Mouse (Mus musculus) liver, embryonic 16.5 days (tissue): Measurements from ENCODE around the gene Adgrl3. TPM values are rescaled to one million over a fixed set of nuclear protein-coding genes. Genes with fewer than 3 reads are reported as not detected.
"Not testable (repeated sequence)": the region's sequence is repeated elsewhere in the genome, so short reads cannot be mapped to it uniquely, and the experiment has no call there.

Source experiments
- ATAC-seq: fragments of 200-750 bp; cut with Nextera tagmentation; 2 replicates; pipeline ENCODE4 v1.8.0; 2017; ENCODE audit warnings: low read depth, mild to moderate bottlenecking, moderate number of reproducible peaks, moderate library complexity
- H3K27ac ChIP-seq: fragments of 300-500 bp; sonication (generic); 2 replicates; pipeline ENCODE4 v1.5.1; 2014; ENCODE audit warnings: mild to moderate bottlenecking, low read length
- H3K27me3 ChIP-seq: fragments of 300-500 bp; sonication (generic); 2 replicates; pipeline ENCODE4 v1.6.1; 2014; ENCODE audit warnings: low read depth, low read length, mixed read lengths; ENCODE audit not compliant: control insufficient read depth, insufficient read depth
- H3K36me3 ChIP-seq: fragments of 300-500 bp; sonication (generic); 2 replicates; pipeline ENCODE4 v1.6.1; 2014; ENCODE audit warnings: mild to moderate bottlenecking; ENCODE audit not compliant: control insufficient read depth, insufficient read depth
- H3K4me1 ChIP-seq: fragments of 300-500 bp; sonication (generic); 2 replicates; pipeline ENCODE4 v1.6.1; 2014; ENCODE audit warnings: low read depth, low read length, mixed read lengths; ENCODE audit not compliant: control insufficient read depth
- H3K4me2 ChIP-seq: fragments of 300-500 bp; sonication (generic); 2 replicates; pipeline ENCODE4 v1.6.1; 2014; ENCODE audit warnings: low read depth, low read length, mixed read lengths
- H3K4me3 ChIP-seq: fragments of 300-500 bp; sonication (generic); 2 replicates; pipeline ENCODE4 v1.5.1; 2014; ENCODE audit warnings: low read depth, mild to moderate bottlenecking, low read length
- H3K9ac ChIP-seq: fragments of 300-500 bp; sonication (generic); 2 replicates; pipeline ENCODE4 v1.6.1; 2014; ENCODE audit warnings: low read depth, low read length
- H3K9me3 ChIP-seq: fragments of 300-500 bp; sonication (generic); replicated peaks from 2 replicates; pipeline ENCODE4 v1.6.1; 2016; ENCODE audit warnings: low read length; ENCODE audit not compliant: control insufficient read depth
- WGBS: fragments of 180-500 bp; shearing (Covaris S2); extraction: QIAGEN DNeasy Blood & Tissue Kit; methylation state at CpG from one replicate; pipeline ENCODE4 v1.1.7; 2014; ENCODE audit not compliant: insufficient replicate concordance; 5-methylcytosine and 5-hydroxymethylcytosine counted together
- polyA plus RNA-seq: library from polyadenylated mRNA; unstranded; fragments of >200 nt; fragmentation: Nextera tagmentation; extraction: Ambion mirVana; gene quantifications from 2 replicates; pipeline ENCODE4 v1.2.1, GENCODE M21; 2015

Adgrl3 gene
- polyA plus RNA-seq, 1 experiment from 2014 or later, result 0.89 TPM

DNA sequence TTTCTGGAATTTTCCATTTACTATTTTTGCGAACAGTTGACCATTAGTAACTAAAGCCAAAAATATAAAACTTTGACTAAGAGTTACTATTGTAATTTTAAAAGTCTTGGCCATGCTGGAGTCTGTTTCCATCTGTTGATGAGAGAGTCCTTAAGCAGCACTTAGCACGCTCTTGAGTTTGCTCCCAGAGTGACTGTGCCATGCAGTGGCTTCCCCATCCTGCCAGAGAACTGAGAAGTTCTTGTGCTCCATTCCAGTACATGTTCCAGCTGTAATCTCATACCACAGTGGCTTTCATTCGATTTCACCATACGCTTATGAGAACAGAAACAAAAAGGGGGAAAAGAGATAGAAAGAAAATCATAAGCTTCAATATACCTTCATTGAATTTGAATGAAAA is 502.8 kb downstream of the Adgrl3 start:
- ATAC-seq, result no peak
- 63% methylated on average over 4 of the region's 4 CpGs for WGBS
- Histone ChIP-seq H3K9me3 (no peaks in the 10 kb centered on the region), H3K9ac (no peak overlapping the region), H3K27ac (no peak overlapping the region), H3K4me2 (no peak overlapping the region), H3K36me3 (no peaks in the 10 kb centered on the region), H3K4me1 (no peaks in the 10 kb centered on the region), H3K4me3 (no peak overlapping the region), H3K27me3 (no peaks in the 10 kb centered on the region)

DNA sequence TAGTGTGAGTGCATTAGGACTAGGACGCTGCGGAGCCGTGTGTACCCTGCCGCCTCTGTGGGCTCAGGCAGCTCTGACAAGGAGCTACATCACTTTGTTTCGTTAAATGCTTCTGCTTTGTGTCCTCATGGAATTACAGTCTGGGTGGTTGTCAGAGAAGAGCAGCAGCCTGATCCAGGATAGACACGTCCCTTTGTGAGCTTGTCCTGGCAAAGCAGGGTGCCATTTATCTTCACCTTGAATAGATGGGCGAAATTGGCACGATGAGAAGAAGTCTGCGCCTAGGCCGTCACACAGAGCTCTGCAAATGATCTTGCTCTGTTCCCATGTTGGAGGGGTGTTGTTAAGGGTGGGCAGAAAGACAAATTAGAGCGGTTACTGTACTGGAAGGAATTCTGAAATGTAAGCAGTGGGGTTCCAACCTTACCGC is 504.6 kb downstream of the Adgrl3 start:
- ATAC-seq, result no peak
- no peak overlapping the region for H3K27ac ChIP-seq
- H3K9ac ChIP-seq, result no peak overlapping the region
- no peaks in the 10 kb centered on the region for H3K9me3 ChIP-seq
- no peak overlapping the region for H3K4me3 ChIP-seq
- H3K36me3 ChIP-seq, result no peaks in the 10 kb centered on the region
- no peaks in the 10 kb centered on the region for H3K4me1 ChIP-seq
- H3K4me2 ChIP-seq, result no peak overlapping the region
- H3K27me3 ChIP-seq, result no peaks in the 10 kb centered on the region
- 79% methylated on average over 12 of the region's 12 CpGs for WGBS

DNA sequence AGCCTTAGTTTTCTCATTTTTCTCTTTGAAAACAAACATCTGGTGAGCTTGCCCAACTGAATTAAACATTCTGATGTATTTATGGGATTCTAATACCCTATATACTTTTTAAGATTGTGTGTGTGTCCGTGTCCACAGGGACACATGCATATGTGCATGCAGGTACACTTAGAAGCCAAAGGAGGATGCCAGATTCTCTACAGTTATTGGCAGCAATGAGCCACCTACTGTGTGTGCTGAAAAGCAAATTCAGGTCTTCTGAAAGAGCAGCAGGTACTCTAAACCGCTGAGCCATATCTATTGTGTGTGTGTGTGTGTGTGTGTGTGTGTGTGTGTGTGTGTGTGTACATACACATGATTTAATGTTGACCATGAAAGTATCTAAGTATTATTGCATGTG is 505.4 kb downstream of the Adgrl3 start:
- no peaks in the 10 kb centered on the region for H3K4me1 ChIP-seq
- no peak overlapping the region for H3K4me3 ChIP-seq
- no peak overlapping the region for H3K27ac ChIP-seq
- no peak for ATAC-seq
- H3K27me3 ChIP-seq, result no peaks in the 10 kb centered on the region
- H3K9ac ChIP-seq, result no peak overlapping the region
- no peaks in the 10 kb centered on the region for H3K9me3 ChIP-seq
- no peak overlapping the region for H3K4me2 ChIP-seq
- WGBS, result 68% methylated on average over 2 of the region's 2 CpGs
- H3K36me3 ChIP-seq, result no peaks in the 10 kb centered on the region

DNA sequence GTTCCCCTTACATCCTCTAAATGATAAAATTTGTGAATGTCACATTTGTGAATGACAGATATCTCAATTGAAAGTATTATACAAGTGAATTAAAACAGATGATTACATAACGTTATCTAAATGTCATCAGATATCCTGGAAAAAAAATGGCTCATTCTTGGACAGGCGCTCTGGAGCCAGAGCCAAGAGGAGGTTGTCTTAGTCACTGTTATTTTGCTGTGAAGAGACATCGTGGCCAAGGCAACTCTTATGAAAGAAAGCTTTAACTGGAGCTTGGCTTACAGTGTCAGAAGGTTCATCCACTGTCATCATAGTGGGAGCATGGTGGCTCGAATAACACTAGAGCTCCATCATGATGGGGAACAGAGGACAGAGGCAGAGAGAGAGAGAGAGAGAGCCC is 511.7 kb downstream of the Adgrl3 start:
- no peak for ATAC-seq
- 57% methylated on average over 4 of the region's 4 CpGs for WGBS
- Histone ChIP-seq H3K4me1 (no peaks in the 10 kb centered on the region), H3K36me3 (no peaks in the 10 kb centered on the region), H3K27me3 (no peaks in the 10 kb centered on the region), H3K4me2 (no peak overlapping the region), H3K4me3 (no peak overlapping the region), H3K27ac (no peak overlapping the region), H3K9me3 (no peaks in the 10 kb centered on the region), H3K9ac (no peak overlapping the region)

DNA sequence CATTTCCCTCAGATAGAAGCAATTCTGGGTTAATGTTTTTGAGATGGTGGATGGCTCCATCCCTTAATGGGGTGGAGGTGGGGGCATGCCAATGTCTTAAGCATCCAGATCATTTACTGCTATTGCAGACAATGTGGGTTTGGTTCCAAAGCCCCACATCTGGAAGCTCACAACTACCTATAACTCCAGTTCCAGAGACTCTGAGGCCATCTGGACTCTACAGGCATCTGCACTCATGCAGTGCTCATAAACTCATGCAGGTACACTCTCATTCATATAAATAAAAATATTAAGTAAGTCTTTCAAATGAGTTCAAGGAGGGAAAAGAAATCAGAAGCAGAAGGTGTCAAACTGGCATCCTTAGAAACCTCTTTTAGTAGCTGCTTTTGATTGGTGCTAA is 530.3 kb downstream of the Adgrl3 start:
- no peaks in the 10 kb centered on the region for H3K27me3 ChIP-seq
- no peak for ATAC-seq
- H3K4me1 ChIP-seq, result no peaks in the 10 kb centered on the region
- H3K36me3 ChIP-seq, result no peaks in the 10 kb centered on the region
- H3K9me3 ChIP-seq, result no peaks in the 10 kb centered on the region
- H3K9ac ChIP-seq, result no peak overlapping the region
- H3K4me2 ChIP-seq, result no peak overlapping the region
- H3K4me3 ChIP-seq, result no peak overlapping the region
- H3K27ac ChIP-seq, result no peak overlapping the region

DNA sequence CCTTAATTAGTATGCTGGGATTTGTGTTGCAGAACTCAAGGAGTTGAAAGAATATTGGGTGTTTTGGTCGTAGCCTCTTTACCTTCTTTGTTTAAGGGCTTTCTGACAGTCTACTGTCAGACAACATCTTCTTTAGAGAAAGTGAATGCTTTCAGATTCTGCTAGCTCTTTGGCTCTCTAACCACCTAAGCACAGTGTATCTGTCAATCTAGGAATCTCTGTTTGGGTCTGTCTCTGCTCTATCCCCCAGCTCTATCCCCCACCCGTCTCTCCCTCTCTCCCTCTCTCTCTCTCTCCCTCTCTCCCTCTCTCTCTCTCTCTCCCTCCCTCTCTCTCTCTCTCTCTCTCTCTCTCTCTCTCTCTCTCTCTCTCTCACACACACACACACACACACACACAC is 535.2 kb downstream of the Adgrl3 start:
- H3K27ac ChIP-seq, H3K4me1 ChIP-seq, H3K9ac ChIP-seq, H3K27me3 ChIP-seq, H3K9me3 ChIP-seq, ATAC-seq, H3K4me2 ChIP-seq, H3K36me3 ChIP-seq, H3K4me3 ChIP-seq: not testable (repeated sequence)
- WGBS, result 59% methylated on average over 2 of the region's 2 CpGs

DNA sequence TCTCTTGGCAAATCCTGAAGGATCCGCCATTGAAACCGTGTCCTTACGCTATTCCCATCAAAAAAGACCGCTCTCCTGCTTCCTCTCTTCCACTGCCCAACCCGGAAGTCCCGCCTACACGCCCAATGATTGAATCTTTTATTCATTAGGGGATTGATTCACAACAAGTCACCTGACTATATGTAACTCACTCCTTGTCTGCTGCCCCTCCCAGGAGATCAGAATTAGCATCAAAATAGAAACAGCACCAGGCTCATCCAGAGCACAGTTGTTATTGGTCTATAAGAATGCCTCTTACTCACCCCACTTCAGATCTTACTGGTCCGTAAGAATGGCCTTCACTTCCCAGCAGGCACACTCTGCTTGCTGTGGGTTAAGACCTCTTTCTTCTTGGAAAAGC is 536.1 kb downstream of the Adgrl3 start:
- 76% methylated on average over 8 of the region's 8 CpGs for WGBS
- H3K9ac ChIP-seq, result no peak overlapping the region
- H3K27me3 ChIP-seq, result no peaks in the 10 kb centered on the region
- no peak overlapping the region for H3K4me3 ChIP-seq
- H3K36me3 ChIP-seq, result no peaks in the 10 kb centered on the region
- H3K4me2 ChIP-seq, result no peak overlapping the region
- no peaks in the 10 kb centered on the region for H3K4me1 ChIP-seq
- no peaks in the 10 kb centered on the region for H3K9me3 ChIP-seq
- no peak for ATAC-seq
- no peak overlapping the region for H3K27ac ChIP-seq

DNA sequence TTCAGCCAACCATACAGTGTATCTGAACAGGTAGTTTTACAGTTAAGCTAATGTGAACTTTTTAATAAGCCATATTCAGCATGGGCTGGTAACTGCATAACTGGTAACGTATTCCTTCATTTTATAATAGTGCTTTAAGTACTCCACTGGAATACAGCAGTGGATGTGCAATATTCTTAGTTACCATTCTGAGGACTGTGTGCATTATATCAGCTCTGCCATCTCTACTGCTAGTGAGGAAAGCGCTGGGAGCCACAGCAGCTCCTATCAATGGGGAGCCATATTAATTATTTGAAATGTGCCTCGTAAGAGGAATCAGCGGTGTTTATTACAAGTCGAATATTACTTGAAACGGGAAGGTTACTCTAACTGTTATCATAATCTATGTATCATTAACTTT is 539.0 kb downstream of the Adgrl3 start:
- Histone ChIP-seq H3K9me3 (no peaks in the 10 kb centered on the region), H3K36me3 (no peaks in the 10 kb centered on the region), H3K4me2 (no peak overlapping the region), H3K4me3 (no peak overlapping the region), H3K27me3 (no peaks in the 10 kb centered on the region), H3K27ac (no peak overlapping the region), H3K9ac (no peak overlapping the region), H3K4me1 (no peaks in the 10 kb centered on the region)
- WGBS, result 78% methylated on average over 6 of the region's 6 CpGs
- ATAC-seq, result no peak

DNA sequence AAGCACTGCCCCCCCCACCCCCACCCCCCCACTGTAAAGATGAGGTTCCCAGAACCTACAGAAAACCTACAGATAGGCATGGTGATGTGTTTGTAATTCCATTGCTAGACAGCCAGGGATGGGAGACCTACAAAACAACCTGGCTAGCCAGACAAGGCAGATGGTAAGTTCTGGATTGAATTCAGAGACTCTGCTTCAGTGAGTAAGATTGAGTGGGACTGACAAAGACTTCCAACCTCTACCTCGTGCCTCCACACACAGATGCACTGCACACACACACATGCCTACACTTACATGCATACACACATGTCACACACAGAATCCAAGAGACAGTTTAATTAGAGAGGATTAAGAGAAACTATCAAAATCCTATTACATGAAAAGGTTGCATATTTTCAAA is 544.4 kb downstream of the Adgrl3 start:
- H3K36me3 ChIP-seq, result no peaks in the 10 kb centered on the region
- H3K9ac ChIP-seq, result no peak overlapping the region
- no peak overlapping the region for H3K4me3 ChIP-seq
- no peaks in the 10 kb centered on the region for H3K27me3 ChIP-seq
- no peaks in the 10 kb centered on the region for H3K9me3 ChIP-seq
- H3K4me1 ChIP-seq, result no peaks in the 10 kb centered on the region
- WGBS, result 33% methylated on average over 1 of the region's 1 CpGs
- H3K27ac ChIP-seq, result no peak overlapping the region
- H3K4me2 ChIP-seq, result no peak overlapping the region
- no peak for ATAC-seq

DNA sequence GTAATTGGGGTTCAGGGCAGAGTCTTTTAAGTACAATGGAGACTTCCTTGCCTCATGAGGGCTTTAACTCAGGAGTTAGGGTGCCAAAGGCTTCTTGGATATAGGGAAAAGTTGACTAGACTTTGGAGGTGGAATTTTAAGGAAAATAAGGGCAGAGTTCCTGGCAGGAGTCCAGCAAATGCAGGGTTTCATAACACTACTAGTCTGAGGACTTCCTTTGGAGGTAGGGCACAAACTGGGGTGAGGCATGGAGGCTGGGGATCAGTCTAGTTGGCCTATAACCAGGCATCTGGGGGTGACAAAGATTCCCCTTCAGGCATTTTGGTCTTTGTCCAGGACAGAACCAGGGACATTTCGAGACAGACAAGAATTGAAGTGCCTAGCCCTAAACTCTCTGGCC is 546.6 kb downstream of the Adgrl3 start:
- Histone ChIP-seq H3K9me3 (no peaks in the 10 kb centered on the region), H3K4me3 (no peak overlapping the region), H3K4me1 (no peaks in the 10 kb centered on the region), H3K36me3 (no peaks in the 10 kb centered on the region), H3K9ac (no peak overlapping the region), H3K4me2 (no peak overlapping the region), H3K27me3 (no peaks in the 10 kb centered on the region), H3K27ac (no peak overlapping the region)
- ATAC-seq, result no peak
- whole genome bisulfite sequencing, result 56% methylated on average over 1 of the region's 1 CpGs
